Mouse (Mus musculus): ENCODE data around the gene Sdc4.

The Sdc4 gene

GRCm38 (mm10) chr2:164418308-164418875, 25.3 kb downstream of the Sdc4 start:
- in situ Hi-C loops (cut with MboI; ENCODE audit: low pct_unique_long_range_greater_than_20kb in 1 of 2, low sequenced_read_pairs in 2 of 2, unreplicated experiment in 1 of 2) = loop anchor here (5.0 to 10.0 kb wide), 2 partner anchors 39 to 96 kb away; partner anchors contain the start of gene Sys1 (in 1 of the 2)

DNA sequence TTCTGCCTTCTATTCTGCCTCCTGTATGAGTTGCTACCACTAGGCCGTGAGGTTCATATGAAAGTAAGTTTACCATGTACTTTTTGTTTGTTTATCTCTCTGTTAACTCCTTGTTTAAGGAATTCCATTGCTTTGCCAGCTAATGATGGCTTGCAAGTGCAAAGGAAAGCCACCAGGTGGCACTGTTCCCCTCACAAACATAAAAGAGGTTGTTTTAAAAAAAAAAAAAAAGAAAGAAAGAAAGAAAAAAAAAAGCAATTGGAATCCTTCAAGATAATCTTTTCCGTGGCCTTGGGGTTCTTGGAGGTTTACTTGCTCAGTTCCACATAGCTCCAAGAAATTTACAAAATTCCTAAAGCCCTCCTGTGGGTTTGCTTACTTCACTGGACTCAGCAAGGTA, 26.5 kb downstream of the Sdc4 start:
- in situ Hi-C loops (cut with MboI; ENCODE audit: low pct_unique_long_range_greater_than_20kb in 1 of 2, low sequenced_read_pairs in 2 of 2, unreplicated experiment in 1 of 2) = loop anchor here (5.0 to 10.0 kb wide), 2 partner anchors 40 to 98 kb away; partner anchors contain the start of gene Sys1 (in 1 of the 2)

- in situ Hi-C loops (cut with MboI; ENCODE audit: low pct_unique_long_range_greater_than_20kb in 1 of 2, low sequenced_read_pairs in 2 of 2, unreplicated experiment in 1 of 2) = loop anchor here in 1 of 2 experiments (10.0 kb wide), 1 partner anchor 100 kb away; no protein-coding TSS in a partner anchor
Observed at GRCm38 (mm10) chr2:164414581-164414980, 29.1 kb downstream of the Sdc4 start.

DNA sequence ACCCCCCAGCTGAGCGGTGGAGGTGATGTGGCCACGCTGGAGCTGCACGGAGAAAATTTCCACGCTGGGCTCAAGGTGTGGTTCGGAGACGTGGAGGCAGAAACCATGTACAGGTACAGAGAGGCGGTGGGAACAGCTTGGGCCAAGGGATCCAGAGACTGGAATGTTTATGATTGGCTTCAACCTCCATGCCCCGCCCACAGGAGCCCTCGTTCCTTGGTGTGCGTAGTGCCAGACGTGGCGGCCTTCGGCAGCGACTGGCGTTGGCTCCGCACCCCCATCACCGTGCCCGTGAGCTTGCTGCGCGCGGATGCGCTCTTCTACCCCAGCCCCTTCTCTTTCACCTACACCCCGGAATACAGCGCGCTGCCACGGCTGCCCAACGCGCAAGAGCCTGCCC, 29.5 kb downstream of the Sdc4 start:
- in situ Hi-C loops (cut with MboI; ENCODE audit: low pct_unique_long_range_greater_than_20kb in 1 of 2, low sequenced_read_pairs in 2 of 2, unreplicated experiment in 1 of 2) = loop anchor here in 1 of 2 experiments (10.0 kb wide), 1 partner anchor 101 kb away; no protein-coding TSS in a partner anchor

- in situ Hi-C loops (cut with MboI; ENCODE audit: low pct_unique_long_range_greater_than_20kb in 1 of 2, low sequenced_read_pairs in 2 of 2, unreplicated experiment in 1 of 2) = loop anchor here in 1 of 2 experiments (5.0 kb wide), 1 partner anchor 110 kb away; no protein-coding TSS in a partner anchor
Observed at GRCm38 (mm10) chr2:164407708-164408107, 36.0 kb downstream of the Sdc4 start.

- in situ Hi-C loops (cut with MboI; ENCODE audit: low pct_unique_long_range_greater_than_20kb in 1 of 2, low sequenced_read_pairs in 2 of 2, unreplicated experiment in 1 of 2) = loop anchor here in 1 of 2 experiments (5.0 kb wide), 1 partner anchor 112 kb away; no protein-coding TSS in a partner anchor
Observed at GRCm38 (mm10) chr2:164405519-164405918, 38.2 kb downstream of the Sdc4 start.

DNA sequence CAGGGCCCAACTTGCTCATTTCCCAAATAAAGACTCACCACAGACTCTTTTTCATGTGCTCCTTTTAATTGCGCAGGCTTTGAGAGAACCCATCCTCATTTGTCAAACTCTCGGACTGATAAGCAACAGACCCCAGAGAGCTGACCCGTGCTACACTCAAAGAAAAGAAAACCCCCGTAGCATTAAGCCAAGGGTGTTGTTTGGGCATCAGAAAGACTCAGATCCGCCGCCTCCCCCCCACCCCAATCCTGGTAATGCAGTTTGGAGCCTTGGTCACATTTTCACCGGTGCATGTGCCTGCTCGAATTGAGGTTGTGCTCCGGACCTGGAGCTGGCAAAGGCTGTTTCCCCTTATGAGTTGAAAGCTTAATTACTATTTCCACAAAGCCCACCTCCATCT, 38.6 kb downstream of the Sdc4 start, which contains the start of gene Matn4:
Matn4 (minus strand) TSS at position 101 of the 400 bp plus-strand sequence.
- in situ Hi-C loops (cut with MboI; ENCODE audit: low pct_unique_long_range_greater_than_20kb in 1 of 2, low sequenced_read_pairs in 2 of 2, unreplicated experiment in 1 of 2) = loop anchor here in 1 of 2 experiments (5.0 kb wide), 1 partner anchor 112 kb away; no protein-coding TSS in a partner anchor

DNA sequence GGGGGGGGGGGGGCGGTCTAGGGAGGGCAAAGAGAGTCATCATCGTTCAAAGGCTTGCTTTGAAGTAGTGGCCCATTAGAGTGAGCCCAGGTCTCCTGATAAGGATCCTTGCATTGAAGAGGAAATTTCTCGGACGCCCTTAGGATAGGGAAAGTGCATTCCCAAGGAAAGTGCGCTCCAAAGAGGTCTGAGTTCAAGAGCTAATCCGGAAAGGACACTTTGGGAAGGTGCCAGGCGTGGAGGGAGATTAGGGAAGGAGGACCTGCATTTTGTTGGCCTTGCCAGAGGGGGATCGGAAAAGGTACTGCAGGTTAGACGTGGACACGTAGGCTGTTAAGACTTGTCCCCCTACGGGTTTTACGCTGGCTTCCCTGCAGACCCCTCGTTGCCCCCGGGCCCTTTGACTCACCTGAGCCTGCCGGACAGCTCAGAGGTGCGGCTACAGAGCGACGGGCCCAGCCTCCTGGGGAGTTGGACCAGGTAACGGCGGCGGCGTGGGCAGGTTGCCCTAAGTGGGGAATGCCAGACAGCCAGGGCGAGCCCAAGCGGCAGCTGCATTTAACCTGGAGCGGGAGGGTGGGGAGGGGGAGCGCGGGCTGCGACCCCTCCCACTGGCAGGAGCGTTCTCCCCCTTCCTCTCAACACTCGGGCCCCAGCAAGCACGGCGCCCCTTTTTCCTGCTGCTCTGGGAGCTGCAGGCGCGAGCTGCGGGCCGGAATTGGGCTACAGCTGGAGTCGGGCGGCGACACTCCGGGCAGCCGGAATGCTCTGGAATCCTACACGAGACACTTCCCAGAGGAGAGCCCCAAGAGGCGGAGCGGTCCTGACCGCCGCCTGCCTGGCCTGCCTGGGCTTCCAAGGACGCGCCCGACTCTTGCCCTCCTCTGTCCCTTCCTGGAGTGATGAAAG, 39.4 kb downstream of the Sdc4 start:
- in situ Hi-C loops (cut with MboI; ENCODE audit: low pct_unique_long_range_greater_than_20kb in 1 of 2, low sequenced_read_pairs in 2 of 2, unreplicated experiment in 1 of 2) = no loop called here

- in situ Hi-C loops (cut with MboI; ENCODE audit: low pct_unique_long_range_greater_than_20kb in 1 of 2, low sequenced_read_pairs in 2 of 2, unreplicated experiment in 1 of 2) = no loop called here
Observed at GRCm38 (mm10) chr2:164403396-164404081, 40.1 kb downstream of the Sdc4 start.

DNA sequence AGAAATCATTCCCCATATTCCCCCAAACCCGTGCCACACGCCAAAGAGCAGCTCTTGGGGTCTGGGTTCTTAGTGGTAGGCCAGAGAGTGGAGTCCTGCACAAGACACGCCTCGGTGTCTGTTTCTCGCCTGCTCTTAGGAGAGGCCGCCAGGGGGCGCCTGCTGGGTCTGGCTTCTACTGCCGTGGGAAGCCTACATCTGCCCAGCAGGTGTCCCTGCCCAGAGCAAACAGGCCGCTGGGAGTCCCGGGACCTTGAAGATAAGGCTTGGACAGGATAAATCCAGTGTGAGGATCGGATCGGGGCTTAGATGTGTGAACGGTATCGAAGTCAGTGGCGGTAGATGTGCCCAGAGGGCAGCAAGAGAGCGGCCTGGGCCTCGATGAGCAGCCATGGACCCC, 40.8 kb downstream of the Sdc4 start, which contains the start of gene Rbpjl:
Rbpjl (plus strand) TSS at position 236 of the 400 bp plus-strand sequence.
- in situ Hi-C loops (cut with MboI; ENCODE audit: low pct_unique_long_range_greater_than_20kb in 1 of 2, low sequenced_read_pairs in 2 of 2, unreplicated experiment in 1 of 2) = no loop called here

DNA sequence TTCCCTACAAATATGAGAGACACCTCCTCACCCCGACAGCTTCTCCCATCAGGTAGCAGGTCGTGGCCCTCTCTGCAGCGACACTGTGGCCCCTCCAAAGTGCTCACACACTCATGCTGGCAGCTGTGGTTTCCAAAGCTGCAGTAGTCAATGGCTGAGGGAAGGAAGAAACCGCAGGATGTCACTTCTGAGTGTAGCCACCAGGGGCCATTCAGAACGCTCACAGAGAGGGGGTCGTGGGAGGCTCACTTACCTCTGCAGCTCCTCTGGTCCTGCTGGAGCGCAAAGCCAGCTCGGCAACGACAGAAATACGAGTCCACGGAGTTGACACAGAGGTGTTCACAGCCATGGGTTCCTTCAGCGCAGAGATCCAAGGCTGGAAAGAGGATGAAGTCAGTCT, 46.8 kb downstream of the Sdc4 start:
- in situ Hi-C loops (cut with MboI; ENCODE audit: low pct_unique_long_range_greater_than_20kb in 1 of 2, low sequenced_read_pairs in 2 of 2, unreplicated experiment in 1 of 2) = no loop called here

GRCm38 (mm10) chr2:164396076-164396475, 47.6 kb downstream of the Sdc4 start:
- in situ Hi-C loops (cut with MboI; ENCODE audit: low pct_unique_long_range_greater_than_20kb in 1 of 2, low sequenced_read_pairs in 2 of 2, unreplicated experiment in 1 of 2) = no loop called here

DNA sequence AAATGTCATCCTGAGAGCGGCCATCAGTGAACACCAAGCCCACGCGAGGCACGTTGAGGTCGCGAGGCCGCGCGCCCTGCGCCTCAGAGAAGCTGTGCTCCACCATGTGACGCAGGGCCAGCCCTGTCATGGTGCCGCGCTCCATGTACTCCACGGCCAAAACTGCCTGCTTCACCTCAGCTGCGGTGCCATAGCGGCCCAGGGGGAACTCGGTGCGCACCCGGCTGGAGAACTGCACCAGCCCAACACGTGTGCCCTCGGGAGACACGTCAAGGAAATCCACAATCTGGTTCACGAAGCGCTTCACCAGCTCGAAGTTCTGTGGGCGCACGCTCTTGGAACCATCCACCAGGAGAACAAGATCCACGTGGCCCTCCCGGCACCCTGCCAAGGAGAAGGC, 50.6 kb downstream of the Sdc4 start:
- in situ Hi-C loops (cut with MboI; ENCODE audit: low pct_unique_long_range_greater_than_20kb in 1 of 2, low sequenced_read_pairs in 2 of 2, unreplicated experiment in 1 of 2) = no loop called here

GRCm38 (mm10) chr2:164389499-164389898, 54.2 kb downstream of the Sdc4 start:
- in situ Hi-C loops (cut with MboI; ENCODE audit: low pct_unique_long_range_greater_than_20kb in 1 of 2, low sequenced_read_pairs in 2 of 2, unreplicated experiment in 1 of 2) = no loop called here

DNA sequence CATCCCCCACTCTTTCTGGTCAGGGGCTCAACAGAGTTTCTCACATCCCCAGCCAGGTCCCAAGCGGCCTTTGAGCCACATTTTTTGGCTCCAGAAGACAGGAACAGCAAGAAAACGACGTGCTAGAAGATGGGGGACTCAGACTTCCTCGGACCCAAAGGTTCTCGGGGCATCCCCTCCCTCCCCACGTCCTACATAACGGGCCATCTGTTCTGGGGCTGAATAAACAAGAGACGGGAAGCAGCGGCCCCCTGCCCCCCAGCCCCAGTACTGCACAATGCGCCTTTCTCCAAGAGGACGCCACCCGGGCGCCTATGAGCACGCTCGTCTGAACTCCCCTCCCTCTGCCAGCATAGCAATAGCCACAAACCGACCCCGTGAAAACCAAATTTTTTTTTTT, 54.7 kb downstream of the Sdc4 start, which contains the start of gene Slpi:
Slpi (minus strand) TSS at position 76 of the 400 bp plus-strand sequence.
- in situ Hi-C loops (cut with MboI; ENCODE audit: low pct_unique_long_range_greater_than_20kb in 1 of 2, low sequenced_read_pairs in 2 of 2, unreplicated experiment in 1 of 2) = no loop called here

GRCm38 (mm10) chr2:164386953-164387352, 56.7 kb downstream of the Sdc4 start:
- in situ Hi-C loops (cut with MboI; ENCODE audit: low pct_unique_long_range_greater_than_20kb in 1 of 2, low sequenced_read_pairs in 2 of 2, unreplicated experiment in 1 of 2) = no loop called here

DNA sequence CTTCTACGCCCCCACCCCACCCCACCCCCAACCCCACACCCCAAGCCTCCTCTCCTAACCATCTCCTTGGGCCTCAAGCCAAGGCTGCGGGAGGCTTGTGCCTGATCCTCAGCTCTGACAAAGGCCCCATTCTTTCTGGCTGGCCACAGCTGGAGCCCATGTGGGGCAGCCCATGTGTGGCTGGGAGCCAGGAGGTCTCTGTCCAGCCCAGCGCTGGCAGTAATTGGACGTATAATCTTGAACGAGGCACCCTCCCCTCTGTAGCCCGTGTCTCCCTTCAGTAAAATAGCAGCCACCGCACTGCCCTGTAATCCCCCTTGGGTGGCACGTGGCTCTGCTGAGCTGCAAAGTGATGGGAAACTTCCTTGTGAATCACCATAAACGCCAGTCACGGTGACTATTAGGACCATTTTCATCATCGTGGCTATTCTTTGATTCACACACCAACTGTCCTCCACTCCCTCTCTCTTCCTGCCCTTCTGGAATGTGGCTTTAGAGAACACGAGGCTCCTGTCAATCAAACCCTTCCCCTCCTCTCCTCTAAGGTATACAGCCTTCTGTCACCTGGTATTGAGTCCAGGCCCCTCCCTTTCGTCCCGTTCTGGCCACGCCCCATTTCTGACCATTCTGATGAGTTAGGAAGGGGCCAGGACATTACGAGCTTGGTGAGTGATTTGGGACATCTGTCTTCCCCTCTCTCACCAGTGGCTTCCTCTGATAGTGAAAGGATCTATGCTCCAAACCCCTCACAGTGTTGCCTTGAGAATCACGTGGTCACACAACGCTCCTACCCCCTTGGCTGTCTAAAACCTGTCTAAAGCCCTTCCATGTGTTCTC, 57.5 kb downstream of the Sdc4 start:
- in situ Hi-C loops (cut with MboI; ENCODE audit: low pct_unique_long_range_greater_than_20kb in 1 of 2, low sequenced_read_pairs in 2 of 2, unreplicated experiment in 1 of 2) = no loop called here
